Mouse (Mus musculus): Measurements from ENCODE around the gene Igf1r. TPM values are rescaled to one million over a fixed set of nuclear protein-coding genes. Genes with fewer than 3 reads are reported as not detected.

Igf1r gene
- polyA plus RNA-seq, 1 experiment from 2014 or later, result 13.9 TPM

GRCm38 (mm10) chr7:68065904-68066303, 113.3 kb downstream of the Igf1r start:
- H3K36me3 ChIP-seq, result no peaks in the 10 kb centered on the region
- H3K9ac ChIP-seq, result no peak overlapping the region
- no peak for ATAC-seq (replicated peaks; ENCODE audit: insufficient number of reproducible peaks, insufficient read depth, low FRiP score, low read depth)
- no peaks in the 10 kb centered on the region for H3K27me3 ChIP-seq
- H3K4me3 ChIP-seq, result no peak overlapping the region
- no peak overlapping the region for H3K4me2 ChIP-seq
- whole genome bisulfite sequencing, result 50% methylated on average over 6 of the region's 6 CpGs
- peak overlapping the region; percentile 23; the same call in 1 of the 2 replicates for H3K27ac ChIP-seq
- no peaks in the 10 kb centered on the region for H3K9me3 ChIP-seq (replicated peaks)
- peaks cover 63% of the 10 kb centered on the region for H3K4me1 ChIP-seq (replicated peaks)

DNA sequence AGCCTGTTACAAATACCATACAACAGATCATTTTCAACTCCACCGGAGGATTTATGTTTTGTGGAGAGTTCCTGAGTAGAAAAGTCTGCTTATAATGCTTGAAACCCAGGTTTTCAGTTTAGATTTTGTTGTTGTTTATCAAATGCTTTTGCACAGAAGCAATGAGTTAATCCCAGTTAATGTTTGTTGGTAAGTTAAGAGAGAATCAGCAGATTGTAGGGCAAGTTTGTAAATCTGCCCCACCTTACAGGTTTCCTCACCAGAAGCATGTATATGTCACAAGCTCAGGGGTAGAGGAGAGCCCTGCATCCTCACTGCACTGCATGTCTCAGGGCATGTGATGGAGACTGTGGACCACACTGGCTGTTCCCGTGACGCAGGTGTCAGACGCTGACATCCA, 114.7 kb downstream of the Igf1r start:
- WGBS, result 91% methylated on average over 4 of the region's 4 CpGs
- H3K9ac ChIP-seq, result no peak overlapping the region
- H3K4me3 ChIP-seq, result no peak overlapping the region
- no peak overlapping the region for H3K27ac ChIP-seq
- no peaks in the 10 kb centered on the region for H3K36me3 ChIP-seq
- H3K9me3 ChIP-seq (replicated peaks), result no peaks in the 10 kb centered on the region
- no peak for ATAC-seq (replicated peaks; ENCODE audit: insufficient number of reproducible peaks, insufficient read depth, low FRiP score, low read depth)
- no peaks in the 10 kb centered on the region for H3K27me3 ChIP-seq
- H3K4me2 ChIP-seq, result no peak overlapping the region
- H3K4me1 ChIP-seq (replicated peaks), result peaks cover 66% of the 10 kb centered on the region

- H3K27me3 ChIP-seq, result no peaks in the 10 kb centered on the region
- no peak overlapping the region for H3K4me3 ChIP-seq
- WGBS, result 52% methylated on average over 7 of the region's 7 CpGs
- no peaks in the 10 kb centered on the region for H3K9me3 ChIP-seq (replicated peaks)
- peaks cover 73% of the 10 kb centered on the region for H3K4me1 ChIP-seq (replicated peaks)
- 0 out of 2 replicates have a peak overlapping the region, but pooled peaks have one; percentile 10 for H3K4me2 ChIP-seq
- H3K27ac ChIP-seq, result peak overlapping the region; percentile 73
- H3K9ac ChIP-seq, result no peak overlapping the region
- ATAC-seq (replicated peaks; ENCODE audit: insufficient number of reproducible peaks, insufficient read depth, low FRiP score, low read depth), result no peak
- no peaks in the 10 kb centered on the region for H3K36me3 ChIP-seq
These were observed 116.7 kb downstream of the Igf1r start for GRCm38 (mm10) chr7:68069324-68069723.

GRCm38 (mm10) chr7:68070030-68070429, 117.4 kb downstream of the Igf1r start:
- Histone ChIP-seq H3K36me3 (no peaks in the 10 kb centered on the region), H3K4me2 (no peak overlapping the region), H3K4me3 (no peak overlapping the region), H3K27me3 (no peaks in the 10 kb centered on the region), H3K27ac (peak overlapping the region; percentile 73), H3K4me1 (replicated peaks) (peaks cover 73% of the 10 kb centered on the region), H3K9ac (no peak overlapping the region), H3K9me3 (replicated peaks) (no peaks in the 10 kb centered on the region)
- WGBS, result 21% methylated on average over 3 of the region's 3 CpGs
- no peak for ATAC-seq (replicated peaks; ENCODE audit: insufficient number of reproducible peaks, insufficient read depth, low FRiP score, low read depth)

DNA sequence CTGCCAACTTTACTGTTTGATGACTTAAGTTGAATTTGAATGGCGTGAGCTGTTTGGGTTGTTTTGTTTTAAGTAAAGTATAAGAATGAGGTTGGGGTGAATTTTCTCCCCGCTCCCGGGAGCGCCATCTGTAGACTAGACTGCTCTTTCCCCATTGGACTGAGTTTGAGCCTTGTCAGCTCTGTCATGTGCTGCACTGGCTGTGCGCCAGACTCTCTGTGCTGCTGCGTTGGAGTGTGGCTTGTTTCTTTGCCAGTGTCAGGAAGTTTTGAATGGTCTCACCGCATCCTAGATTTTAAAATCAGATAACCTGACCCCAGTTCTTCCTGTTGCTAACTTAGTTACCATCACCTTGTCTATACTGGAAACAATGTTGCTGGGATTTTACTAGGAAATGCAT, 118.0 kb downstream of the Igf1r start:
- Histone ChIP-seq H3K4me1 (replicated peaks) (peaks cover 76% of the 10 kb centered on the region), H3K4me3 (no peak overlapping the region), H3K36me3 (no peaks in the 10 kb centered on the region), H3K4me2 (peak overlapping the region; percentile 22), H3K9me3 (replicated peaks) (no peaks in the 10 kb centered on the region), H3K9ac (no peak overlapping the region), H3K27ac (peak overlapping the region; percentile 73), H3K27me3 (no peaks in the 10 kb centered on the region)
- ATAC-seq (replicated peaks; ENCODE audit: insufficient number of reproducible peaks, insufficient read depth, low FRiP score, low read depth), result peak; percentile 76
- 5% methylated on average over 7 of the region's 7 CpGs for whole genome bisulfite sequencing

GRCm38 (mm10) chr7:68071050-68071449, 118.4 kb downstream of the Igf1r start:
- H3K27ac ChIP-seq, result peak overlapping the region; percentile 73; the same call in 1 of the 2 replicates
- 79% methylated on average over 3 of the region's 3 CpGs for WGBS
- H3K4me2 ChIP-seq, result peak overlapping the region; percentile 22; the same call in 1 of the 2 replicates

DNA sequence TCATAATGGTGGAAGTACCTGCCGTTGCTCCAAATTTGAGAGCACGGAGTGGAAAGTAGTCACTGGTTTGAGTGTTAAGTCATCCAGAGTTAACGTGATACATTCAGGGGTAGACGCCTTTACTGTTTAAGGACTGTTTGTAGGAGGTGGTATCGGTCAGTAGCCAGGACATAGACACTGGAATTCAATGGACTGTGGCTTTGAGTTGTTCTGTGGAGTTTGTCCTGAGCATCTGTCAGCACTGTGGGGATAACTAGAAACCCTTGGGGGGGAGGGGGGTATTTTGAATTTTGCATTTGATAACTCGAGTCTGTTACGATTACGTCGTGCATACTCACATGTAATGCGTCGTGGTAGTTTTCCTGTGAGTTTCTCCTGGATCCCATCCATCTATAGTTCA, 119.1 kb downstream of the Igf1r start:
- ATAC-seq (replicated peaks; ENCODE audit: insufficient number of reproducible peaks, insufficient read depth, low FRiP score, low read depth), result no peak
- 75% methylated on average over 11 of the region's 11 CpGs for WGBS
- no peaks in the 10 kb centered on the region for H3K9me3 ChIP-seq (replicated peaks)

More at GRCm38 (mm10) chr7:68071050-68071449, 118.4 kb downstream of the Igf1r start:
- no peak for ATAC-seq (replicated peaks; ENCODE audit: insufficient number of reproducible peaks, insufficient read depth, low FRiP score, low read depth)
- H3K9me3 ChIP-seq (replicated peaks), result no peaks in the 10 kb centered on the region
- H3K9ac ChIP-seq, result no peak overlapping the region
- no peaks in the 10 kb centered on the region for H3K27me3 ChIP-seq
- peaks cover 76% of the 10 kb centered on the region for H3K4me1 ChIP-seq (replicated peaks)
- H3K36me3 ChIP-seq, result no peaks in the 10 kb centered on the region
- H3K4me3 ChIP-seq, result no peak overlapping the region

GRCm38 (mm10) chr7:68072524-68073459, 120.2 kb downstream of the Igf1r start:
- Histone ChIP-seq H3K4me1 (replicated peaks) (peaks cover 75% of the 10 kb centered on the region), H3K36me3 (no peaks in the 10 kb centered on the region), H3K27me3 (no peaks in the 10 kb centered on the region), H3K4me3 (no peak overlapping the region), H3K9me3 (replicated peaks) (no peaks in the 10 kb centered on the region), H3K27ac (peak overlapping the region; percentile 60), H3K9ac (no peak overlapping the region), H3K4me2 (peak overlapping the region; percentile 22)
- ATAC-seq (replicated peaks; ENCODE audit: insufficient number of reproducible peaks, insufficient read depth, low FRiP score, low read depth), result no peak
- WGBS, result 65% methylated on average over 14 of the region's 14 CpGs

More for the DNA sequence above, 119.1 kb downstream of the Igf1r start:
- Histone ChIP-seq H3K36me3 (no peaks in the 10 kb centered on the region), H3K4me2 (no peak overlapping the region), H3K9ac (no peak overlapping the region), H3K4me1 (replicated peaks) (peaks cover 75% of the 10 kb centered on the region), H3K4me3 (no peak overlapping the region), H3K27me3 (no peaks in the 10 kb centered on the region), H3K27ac (no peak overlapping the region)

GRCm38 (mm10) chr7:68073460-68073806, 120.8 kb downstream of the Igf1r start:
- Histone ChIP-seq H3K36me3 (no peaks in the 10 kb centered on the region), H3K27ac (peak overlapping the region; percentile 60), H3K9me3 (replicated peaks) (no peaks in the 10 kb centered on the region), H3K9ac (no peak overlapping the region), H3K4me2 (peak overlapping the region; percentile 22), H3K27me3 (no peaks in the 10 kb centered on the region), H3K4me3 (no peak overlapping the region), H3K4me1 (replicated peaks) (peaks cover 75% of the 10 kb centered on the region)
- WGBS, result 36% methylated on average over 8 of the region's 8 CpGs
- peak; percentile 61 for ATAC-seq (replicated peaks; ENCODE audit: insufficient number of reproducible peaks, insufficient read depth, low FRiP score, low read depth)

DNA sequence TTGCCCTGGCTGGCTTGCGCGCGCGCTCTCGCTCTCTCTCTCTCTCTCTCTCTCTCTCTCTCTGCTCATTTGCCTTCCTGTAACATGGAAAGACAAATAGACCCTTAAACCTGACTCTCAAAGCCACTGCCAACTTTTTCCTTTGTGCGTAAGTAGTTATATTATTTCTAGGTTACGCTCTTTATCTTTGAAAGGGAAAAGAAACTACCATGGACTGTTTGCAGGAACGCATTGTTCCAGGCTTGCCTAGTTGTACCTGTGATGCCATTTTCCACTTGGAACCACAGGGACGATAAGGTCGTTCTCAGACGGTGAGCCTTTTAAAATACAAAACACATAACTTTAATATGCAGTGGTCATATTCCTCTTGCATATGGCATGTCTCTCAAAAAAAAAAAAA, 122.1 kb downstream of the Igf1r start:
- Histone ChIP-seq H3K27me3 (no peaks in the 10 kb centered on the region), H3K27ac (peak overlapping the region; percentile 46), H3K4me2 (no peak overlapping the region), H3K9ac (no peak overlapping the region), H3K36me3 (no peaks in the 10 kb centered on the region), H3K9me3 (replicated peaks) (no peaks in the 10 kb centered on the region), H3K4me1 (replicated peaks) (peaks cover 72% of the 10 kb centered on the region), H3K4me3 (no peak overlapping the region)
- no peak for ATAC-seq (replicated peaks; ENCODE audit: insufficient number of reproducible peaks, insufficient read depth, low FRiP score, low read depth)
- WGBS, result 74% methylated on average over 11 of the region's 11 CpGs

- 61% methylated on average over 3 of the region's 3 CpGs for WGBS
- ATAC-seq (replicated peaks; ENCODE audit: insufficient number of reproducible peaks, insufficient read depth, low FRiP score, low read depth), result no peak
- no peak overlapping the region for H3K4me3 ChIP-seq
- H3K36me3 ChIP-seq, result no peaks in the 10 kb centered on the region
- H3K27me3 ChIP-seq, result no peaks in the 10 kb centered on the region
- no peak overlapping the region for H3K4me2 ChIP-seq
- H3K27ac ChIP-seq, result no peak overlapping the region
- peaks cover 72% of the 10 kb centered on the region for H3K4me1 ChIP-seq (replicated peaks)
- no peak overlapping the region for H3K9ac ChIP-seq
- no peaks in the 10 kb centered on the region for H3K9me3 ChIP-seq (replicated peaks)
These were observed 122.8 kb downstream of the Igf1r start for GRCm38 (mm10) chr7:68075401-68075800.
